Mouse (Mus musculus): ENCODE data around the gene Ewsr1.
"Not testable (repeated sequence)": the region's sequence is repeated elsewhere in the genome, so short reads cannot be mapped to it uniquely, and the experiment has no call there.

Ewsr1 gene

DNA sequence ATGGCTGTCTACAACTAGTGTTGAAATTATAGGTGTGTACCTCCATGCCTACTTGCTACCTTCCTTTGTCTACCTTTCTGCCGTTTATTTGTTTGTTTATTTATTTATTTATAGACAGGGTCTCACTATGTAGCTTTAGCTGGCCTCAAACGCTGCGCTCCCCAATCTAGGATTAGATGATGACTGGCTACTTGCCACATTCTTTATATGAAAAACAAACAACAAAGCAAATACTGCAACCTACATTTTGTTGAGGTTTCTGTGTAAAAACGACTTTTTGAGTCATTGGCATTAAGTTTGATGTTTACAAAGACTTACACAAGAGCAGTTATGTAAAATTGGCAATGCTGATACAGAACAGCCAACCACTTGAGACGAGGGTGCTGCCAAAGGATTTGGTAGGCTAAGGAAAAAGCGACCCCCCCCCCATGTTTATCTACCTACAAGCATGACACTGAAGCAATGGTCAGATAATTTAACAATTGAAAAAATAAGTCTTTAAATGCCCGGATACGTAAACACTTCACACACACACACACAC lies 2.5 kb downstream of the Ewsr1 start:
- no peak for DNase-seq

DNA sequence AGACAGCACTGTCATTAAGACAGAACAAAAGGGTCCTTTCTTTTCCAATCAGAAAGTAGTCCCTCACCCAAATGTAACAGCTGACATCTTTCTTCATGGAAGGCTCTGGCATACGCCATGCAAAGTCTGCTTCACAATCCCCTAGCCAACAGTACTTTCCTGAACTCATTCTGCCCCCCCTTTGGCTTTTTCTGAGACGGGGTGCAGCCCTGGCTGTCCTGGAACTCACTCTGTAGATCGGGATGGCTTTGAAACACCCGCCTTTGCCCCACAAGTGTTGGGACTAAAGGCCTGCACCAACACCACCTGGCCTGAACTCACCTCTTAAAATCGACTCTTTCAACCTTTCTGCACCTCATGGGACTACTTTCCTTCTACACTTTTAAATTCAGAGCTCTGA lies 3.2 kb downstream of the Ewsr1 start:
- DNase-seq = no peak

GRCm38 (mm10) chr11:5091706-5092105 lies 7.4 kb downstream of the Ewsr1 start:
- peak; percentile 21 to 29 for DNase-seq

GRCm38 (mm10) chr11:5089147-5089546 lies 9.9 kb downstream of the Ewsr1 start:
- no peak for DNase-seq

GRCm38 (mm10) chr11:5076843-5077242 lies 22.2 kb downstream of the Ewsr1 start:
- not testable (repeated sequence) for DNase-seq

DNA sequence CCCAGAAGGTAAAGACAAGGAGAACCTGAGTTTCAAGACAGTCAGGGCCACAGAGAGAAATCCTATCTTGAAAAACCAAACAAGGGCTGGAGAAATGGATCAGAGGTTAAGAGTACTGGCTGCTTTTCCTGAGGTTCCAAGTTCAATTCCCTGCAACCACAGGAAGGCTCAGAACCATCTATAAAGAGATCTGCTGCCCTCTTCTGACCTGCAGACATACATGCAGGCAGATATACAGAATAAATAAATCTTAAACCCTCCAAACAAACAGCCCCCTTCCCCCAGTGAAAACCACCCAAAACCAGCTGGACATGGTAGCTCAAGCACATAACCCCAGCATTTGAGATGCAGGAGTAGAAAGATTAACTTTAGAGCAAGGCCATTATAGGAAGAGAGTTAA lies 23.3 kb downstream of the Ewsr1 start:
- DNase-seq = no peak

GRCm38 (mm10) chr11:5074882-5075281 lies 24.2 kb downstream of the Ewsr1 start:
- DNase-seq = peak in 1 of 2 experiments; percentile 47

DNA sequence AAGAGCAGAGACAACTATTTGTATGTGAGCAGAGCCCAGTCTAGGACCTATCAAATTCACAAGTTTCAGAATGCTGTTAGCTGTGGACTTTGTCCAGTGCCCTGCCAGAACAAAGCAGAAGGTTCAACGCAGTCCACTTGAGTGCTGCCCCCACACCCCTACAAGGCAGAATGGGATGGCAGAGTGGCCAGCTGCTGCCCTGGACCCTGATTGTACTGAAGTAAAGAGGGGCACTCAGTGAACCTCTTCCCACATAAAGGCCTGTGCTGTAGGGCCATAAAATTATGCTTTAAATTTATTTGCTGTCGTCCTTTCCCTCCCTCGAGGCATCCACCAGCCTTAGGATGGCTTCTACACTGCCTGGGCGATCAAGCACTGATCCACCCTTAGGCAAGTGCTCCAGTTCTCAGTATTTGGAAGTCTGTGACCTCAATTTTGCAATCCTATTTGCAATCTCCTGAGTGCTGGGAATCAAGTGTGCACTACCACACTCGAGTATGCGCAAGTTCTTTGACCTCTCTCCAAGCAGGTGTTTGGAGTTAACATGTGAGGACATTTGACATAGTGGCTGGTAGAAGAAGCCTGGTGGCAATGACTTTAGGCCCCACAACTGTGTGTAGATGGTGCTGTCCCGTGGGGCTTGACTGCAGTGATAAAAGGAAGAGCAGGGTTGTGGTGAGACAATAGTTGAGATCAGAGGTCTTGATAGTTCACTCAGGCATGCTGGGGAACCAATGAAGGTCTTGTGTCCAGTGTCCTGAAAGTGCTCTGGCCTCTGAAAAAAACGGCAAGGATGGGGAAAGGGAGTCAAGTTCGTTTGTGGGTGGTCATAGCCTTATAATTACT lies 30.7 kb downstream of the Ewsr1 start:
- DNase-seq = no peak

DNA sequence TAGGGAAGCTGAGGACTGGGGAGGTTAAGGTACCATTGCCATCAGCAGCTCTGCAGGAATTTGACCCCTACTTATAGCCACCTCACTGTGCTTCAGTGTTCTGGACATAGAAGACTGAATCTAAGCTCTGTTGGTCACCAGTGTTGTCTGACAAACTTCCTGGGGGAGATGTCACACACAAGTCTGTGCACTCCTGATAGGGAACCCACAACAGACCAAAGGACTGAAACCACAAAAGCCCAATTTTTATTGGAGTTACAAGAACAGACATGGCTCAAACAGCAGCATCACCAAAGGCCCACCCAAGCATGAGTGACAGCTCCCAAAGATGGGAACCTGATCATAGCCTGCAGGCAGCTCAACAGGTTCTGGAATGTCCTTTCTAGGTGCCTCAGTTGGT lies 32.0 kb downstream of the Ewsr1 start:
- DNase-seq = no peak

DNA sequence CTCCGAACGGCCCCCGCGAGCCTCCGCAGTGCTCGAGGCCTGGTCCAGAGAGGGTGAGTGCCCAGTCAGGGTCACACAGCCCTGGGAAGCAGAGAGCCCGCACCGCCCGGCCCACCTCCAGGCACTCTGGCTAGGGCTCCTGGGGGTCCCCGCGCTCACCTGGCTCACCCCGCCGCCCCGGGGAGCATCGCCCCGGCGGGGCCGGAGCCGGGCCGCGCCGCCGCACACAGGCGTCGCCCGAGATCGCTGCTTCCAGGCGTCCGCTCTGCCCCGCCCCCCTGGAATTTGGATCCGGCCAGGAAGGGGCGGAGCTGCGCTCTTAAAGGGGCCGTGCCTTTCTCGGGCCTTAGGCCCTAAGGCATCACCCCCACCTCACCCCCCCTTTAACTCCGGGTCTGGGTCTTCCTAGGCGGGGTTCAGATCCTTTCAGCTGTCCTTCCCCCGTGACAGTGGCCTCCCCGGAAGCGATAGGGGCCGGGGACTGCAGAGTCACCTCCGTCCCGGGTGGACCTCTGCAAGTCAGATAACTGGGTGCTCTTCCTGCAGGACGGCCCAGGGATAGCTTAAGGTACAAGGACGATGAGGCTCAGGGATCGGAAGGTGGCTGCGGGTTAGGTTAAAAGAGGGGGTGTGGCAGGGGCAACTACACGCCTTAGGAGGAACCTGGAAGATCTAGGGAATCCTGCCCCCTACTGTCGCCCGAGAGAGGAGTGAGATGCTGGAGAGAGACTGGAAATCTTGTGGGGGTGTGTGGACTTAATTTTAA lies 33.8 kb downstream of the Ewsr1 start, which contains the start of gene Gas2l1:
TSS of gene Gas2l1 (minus strand) at position 272 of the 766 bp plus-strand sequence.
- peak; percentile 92 to 97 for DNase-seq

DNA sequence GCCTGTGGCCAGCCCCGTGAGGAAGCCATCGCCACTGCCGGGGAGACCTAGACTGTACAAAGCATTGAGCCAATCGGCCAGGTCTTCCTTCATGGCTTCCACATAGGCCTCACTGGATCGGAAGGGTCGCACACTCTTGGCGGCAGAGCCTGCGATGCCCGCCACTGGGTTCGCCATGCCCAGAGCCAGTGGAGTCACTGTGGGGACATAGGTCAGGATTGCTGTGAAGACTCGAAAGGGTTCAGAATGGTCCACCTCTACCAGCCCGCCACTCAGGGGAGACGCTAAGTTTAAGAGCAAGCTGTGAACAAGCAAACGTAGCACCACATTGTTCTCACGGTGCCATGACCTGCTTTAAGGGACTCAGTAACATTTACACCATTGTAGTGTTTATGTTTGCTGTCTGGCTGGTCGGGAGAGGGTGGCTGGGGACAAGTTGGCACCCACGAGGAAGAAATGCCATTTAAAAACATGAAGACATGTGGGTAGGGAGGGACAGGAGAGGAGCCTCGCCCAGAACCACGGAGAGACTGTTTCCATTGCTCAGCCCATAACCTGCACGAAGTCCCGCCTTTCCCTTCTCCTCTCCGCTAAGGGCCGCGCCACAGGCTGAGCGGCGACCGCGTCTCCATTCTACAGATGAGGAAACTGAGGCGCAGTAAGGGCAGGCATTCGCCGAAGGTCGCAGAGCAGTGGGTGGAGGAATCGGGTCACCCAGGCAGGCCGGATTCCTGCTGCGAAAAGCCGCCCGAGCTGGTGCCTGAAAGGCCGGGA lies 34.6 kb downstream of the Ewsr1 start:
- peak in 1 of 2 experiments; percentile 20 for DNase-seq

GRCm38 (mm10) chr11:5063561-5064281 lies 35.3 kb downstream of the Ewsr1 start:
- no peak for DNase-seq

GRCm38 (mm10) chr11:5062860-5063505 lies 36.1 kb downstream of the Ewsr1 start:
- DNase-seq = no peak

- no peak for DNase-seq
Measured at GRCm38 (mm10) chr11:5062326-5062725, 36.7 kb downstream of the Ewsr1 start.

GRCm38 (mm10) chr11:5061413-5062139 lies 37.5 kb downstream of the Ewsr1 start:
- DNase-seq = peak; percentile 95

DNA sequence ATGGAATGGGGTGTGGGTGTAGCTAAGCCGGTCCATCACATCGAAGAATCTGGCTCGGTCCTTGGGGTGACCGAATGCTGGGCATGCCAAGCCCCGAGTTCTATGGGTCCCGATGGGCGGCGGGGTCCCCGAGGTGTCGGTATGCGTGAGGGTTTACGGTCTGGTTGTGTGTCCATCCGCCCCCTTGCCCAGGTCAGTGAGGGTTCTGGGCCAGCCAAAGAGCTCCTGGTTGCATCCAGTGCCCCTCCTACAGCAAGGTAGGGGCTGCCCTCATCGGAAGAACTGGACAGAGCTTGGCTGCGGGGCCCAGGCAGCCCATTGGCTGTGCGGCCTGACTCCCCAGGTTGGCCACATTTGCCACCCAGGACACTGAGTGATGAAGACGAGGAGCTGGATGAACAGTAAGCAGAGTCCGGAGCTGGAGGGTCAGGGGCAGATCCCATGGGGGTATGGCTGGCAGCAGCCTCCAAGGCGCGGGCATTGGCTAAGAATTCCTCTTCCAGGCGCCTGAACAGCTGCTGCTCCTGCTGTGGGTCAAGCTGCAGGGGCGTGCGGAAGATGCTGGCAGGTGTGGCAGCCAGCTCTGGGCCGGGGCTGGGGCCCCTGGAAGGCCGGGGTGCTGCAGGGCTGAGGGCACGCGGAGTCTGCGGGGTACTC lies 38.2 kb downstream of the Ewsr1 start:
- DNase-seq = no peak

- peak in 1 of 2 experiments; percentile 59 for DNase-seq
Measured at GRCm38 (mm10) chr11:5059704-5060156, 39.3 kb downstream of the Ewsr1 start.

GRCm38 (mm10) chr11:5059230-5059629 lies 39.8 kb downstream of the Ewsr1 start:
- peak in 1 of 2 experiments; percentile 19 for DNase-seq

DNA sequence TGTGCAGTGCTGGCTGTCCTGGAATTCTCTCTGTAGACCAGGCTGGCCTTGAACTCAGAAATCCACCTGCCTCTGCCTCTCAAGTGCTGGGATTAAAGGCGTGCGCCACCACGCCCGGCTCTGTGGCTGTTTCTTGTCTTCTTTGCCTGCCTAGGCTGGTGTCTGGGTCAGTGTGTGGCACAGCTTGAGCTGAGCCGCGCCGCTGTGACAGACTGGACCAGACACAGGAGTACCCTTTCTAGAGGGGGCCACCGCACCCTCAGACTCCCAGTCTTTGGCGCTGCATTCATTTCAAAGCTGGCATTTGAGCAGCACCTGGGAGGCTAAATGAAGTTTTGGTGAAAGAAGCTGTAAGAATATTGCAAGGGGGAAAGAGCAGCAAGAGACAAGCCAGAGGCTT lies 40.3 kb downstream of the Ewsr1 start:
- peak in 1 of 2 experiments; percentile 23 for DNase-seq
